Mouse (Mus musculus): ENCODE measurements around the gene Endou. TPM values are rescaled to one million over a fixed set of nuclear protein-coding genes. Genes with fewer than 3 reads are reported as not detected.

Gene Endou
- polyA plus RNA-seq, 2 experiments: 9.4 to 11.6 TPM

GRCm38 (mm10) chr15:97665770-97666456 lies 65.2 kb downstream of the Endou start:
- no peaks in the 10 kb centered on the region for H3K36me3 ChIP-seq (ENCODE audit: control insufficient read depth, insufficient read depth, low read length)
- WGBS: 78% methylated on average over 25 of the region's 25 CpGs
- peaks cover 3% of the 10 kb centered on the region; the same call in 1 of the 2 replicates for H3K4me1 ChIP-seq (ENCODE audit: control insufficient read depth, insufficient read depth, low read length)
- H3K27ac ChIP-seq (replicated peaks; ENCODE audit: low read depth, low read length): no peak overlapping the region
- DNase-seq (ENCODE audit: low spot score): no peak
- no peak overlapping the region for H3K4me3 ChIP-seq (replicated peaks; ENCODE audit: low read length)
- H3K9me3 ChIP-seq (ENCODE audit: control insufficient read depth, low read length): no peaks in the 10 kb centered on the region
- H3K9ac ChIP-seq (ENCODE audit: low read depth, low read length, severe bottlenecking): no peak overlapping the region
- H3K4me2 ChIP-seq (replicated peaks; ENCODE audit: low read depth, low read length, severe bottlenecking): no peak overlapping the region
- no peak for TF ChIP-seq POLR2A (IDR thresholded peaks at IDR 0.05; ENCODE audit: borderline replicate concordance, extremely low read depth, insufficient read depth, insufficient read length)
- no peaks in the 10 kb centered on the region for H3K27me3 ChIP-seq (ENCODE audit: control insufficient read depth, insufficient read depth, low read length)
- ATAC-seq (ENCODE audit: low FRiP score, low read depth): no peak

- Histone ChIP-seq H3K36me3 (ENCODE audit: control insufficient read depth, insufficient read depth, low read length) (no peaks in the 10 kb centered on the region), H3K4me2 (replicated peaks; ENCODE audit: low read depth, low read length, severe bottlenecking) (no peak overlapping the region), H3K27me3 (ENCODE audit: control insufficient read depth, insufficient read depth, low read length) (no peaks in the 10 kb centered on the region), H3K9me3 (ENCODE audit: control insufficient read depth, low read length) (no peaks in the 10 kb centered on the region), H3K9ac (ENCODE audit: low read depth, low read length, severe bottlenecking) (no peak overlapping the region), H3K27ac (replicated peaks; ENCODE audit: low read depth, low read length) (no peak overlapping the region), H3K4me1 (ENCODE audit: control insufficient read depth, insufficient read depth, low read length) (peaks cover 3% of the 10 kb centered on the region; the same call in 1 of the 2 replicates), H3K4me3 (replicated peaks; ENCODE audit: low read length) (no peak overlapping the region)
- 61% methylated on average over 16 of the region's 16 CpGs for WGBS
- no peak for TF ChIP-seq POLR2A (IDR thresholded peaks at IDR 0.05; ENCODE audit: borderline replicate concordance, extremely low read depth, insufficient read depth, insufficient read length)
- DNase-seq (ENCODE audit: low spot score) (no peak), ATAC-seq (ENCODE audit: low FRiP score, low read depth) (no peak)
These were observed 66.0 kb downstream of the Endou start for GRCm38 (mm10) chr15:97664981-97665668.

GRCm38 (mm10) chr15:97663750-97664406 lies 67.3 kb downstream of the Endou start:
- WGBS: 5% methylated on average over 19 of the region's 19 CpGs
- no peak overlapping the region for H3K27ac ChIP-seq (replicated peaks; ENCODE audit: low read depth, low read length)
- no peaks in the 10 kb centered on the region for H3K9me3 ChIP-seq (ENCODE audit: control insufficient read depth, low read length)
- peak; percentile 84 for DNase-seq (ENCODE audit: low spot score)
- TF ChIP-seq POLR2A (IDR thresholded peaks at IDR 0.05; ENCODE audit: borderline replicate concordance, extremely low read depth, insufficient read depth, insufficient read length): no peak
- ATAC-seq (ENCODE audit: low FRiP score, low read depth): peak; percentile 75; the same call in 1 of the 2 replicates
- H3K27me3 ChIP-seq (ENCODE audit: control insufficient read depth, insufficient read depth, low read length): no peaks in the 10 kb centered on the region
- no peaks in the 10 kb centered on the region for H3K36me3 ChIP-seq (ENCODE audit: control insufficient read depth, insufficient read depth, low read length)
- peaks cover 3% of the 10 kb centered on the region; the same call in 1 of the 2 replicates for H3K4me1 ChIP-seq (ENCODE audit: control insufficient read depth, insufficient read depth, low read length)
- peak overlapping the region; percentile 79 for H3K4me2 ChIP-seq (replicated peaks; ENCODE audit: low read depth, low read length, severe bottlenecking)
- peak overlapping the region; percentile 45 for H3K4me3 ChIP-seq (replicated peaks; ENCODE audit: low read length)
- peak overlapping the region; percentile 59 for H3K9ac ChIP-seq (ENCODE audit: low read depth, low read length, severe bottlenecking)

Other genes with a start within 250 kb of the Endou start
- 15.2 and 22.7 TPM in 2 replicates for gene Rpap3, start 25.5 kb downstream of the Endou start, polyA plus RNA-seq (2012; rRNA removed)
- gene Rpap3, start 25.5 kb downstream of the Endou start, polyA plus RNA-seq (2014; fragmentation: Nextera tagmentation; extraction: Ambion mirVana): 31.1 and 31.4 TPM in 2 replicates
- 21.7 and 30.9 TPM in 2 replicates for gene Rapgef3, start 36.6 kb upstream of the Endou start, polyA plus RNA-seq (2012; rRNA removed)
- gene Rapgef3, start 36.6 kb upstream of the Endou start, polyA plus RNA-seq (2014; fragmentation: Nextera tagmentation; extraction: Ambion mirVana): 8.0 and 8.4 TPM in 2 replicates
- 23.4 and 29.1 TPM in 2 replicates for gene Slc48a1, start 47.2 kb upstream of the Endou start, polyA plus RNA-seq (2012; rRNA removed)
- 46.2 and 47.3 TPM in 2 replicates for gene Slc48a1, start 47.2 kb upstream of the Endou start, polyA plus RNA-seq (2014; fragmentation: Nextera tagmentation; extraction: Ambion mirVana)
- 79.3 and 113 TPM in 2 replicates for gene Hdac7, start 113.2 kb upstream of the Endou start, polyA plus RNA-seq (2012; rRNA removed)
- gene Hdac7, start 113.2 kb upstream of the Endou start, polyA plus RNA-seq (2014; fragmentation: Nextera tagmentation; extraction: Ambion mirVana): 36.5 and 39.5 TPM in 2 replicates
- 3.4 and 4.0 TPM in 2 replicates for gene Vdr, start 179.3 kb upstream of the Endou start, polyA plus RNA-seq (2012; rRNA removed)
- 1.9 and 2.0 TPM in 2 replicates for gene Vdr, start 179.3 kb upstream of the Endou start, polyA plus RNA-seq (2014; fragmentation: Nextera tagmentation; extraction: Ambion mirVana)
- gene Tmem106c, start 232.9 kb upstream of the Endou start, polyA plus RNA-seq (2012; rRNA removed): 49.9 and 59.1 TPM in 2 replicates
- gene Tmem106c, start 232.9 kb upstream of the Endou start, polyA plus RNA-seq (2014; fragmentation: Nextera tagmentation; extraction: Ambion mirVana): 49.8 and 51.5 TPM in 2 replicates

All from limb, embryonic 14.5 days (tissue).